Mouse (Mus musculus): ENCODE results near the gene Dgki. TPM values are rescaled to one million over a fixed set of nuclear protein-coding genes. Genes with fewer than 3 reads are reported as not detected.

Dgki gene
- total and polyA plus RNA-seq, 3 experiments = 4.4 to 8.7 (median 7.7) TPM

GRCm38 (mm10) chr6:37142991-37143866, 156.8 kb downstream of the Dgki start:
- no peak overlapping the region for H3K4me3 ChIP-seq (replicated peaks in 1 of 3; ENCODE audit: low read depth in 2 of 3, low read length in 2 of 3, poor library complexity in 1 of 3)
- H3K79me2 ChIP-seq (replicated peaks; ENCODE audit: control insufficient read depth, extremely low read depth, insufficient read depth, poor library complexity, severe bottlenecking) = no peaks in the 10 kb centered on the region
- H3K4me2 ChIP-seq (ENCODE audit: insufficient read depth, low read depth, poor library complexity, severe bottlenecking) = no peak overlapping the region; the same call in 1 of the 2 replicates
- DNase-seq (ENCODE audit: extremely low read depth) = no peak
- H3K27ac ChIP-seq (ENCODE audit: insufficient read depth, low read depth) = no peak overlapping the region
- no peak for TF ChIP-seq JUND (conservative IDR thresholded peaks at IDR 0.05; ENCODE audit: low read depth, low read length)
- TF ChIP-seq POLR2AphosphoS2 (IDR thresholded peaks at IDR 0.05; ENCODE audit: low read depth, low read length) = no peak
- no peak for TF ChIP-seq ZMIZ1 (IDR thresholded peaks at IDR 0.05; ENCODE audit: low read depth, low read length)
- no peak for TF ChIP-seq MEF2A (IDR thresholded peaks at IDR 0.05; ENCODE audit: borderline replicate concordance, low read depth, low read length)
- TF ChIP-seq MAFK (IDR thresholded peaks at IDR 0.05; ENCODE audit: insufficient replicate concordance, low read length) = no peak
- no peak for TF ChIP-seq POLR2A (IDR thresholded peaks at IDR 0.05; ENCODE audit: low read depth, low read length)
- TF ChIP-seq JUN (IDR thresholded peaks at IDR 0.05; ENCODE audit: insufficient read depth, low read depth, low read length) = no peak
- TF ChIP-seq IRF4 (IDR thresholded peaks at IDR 0.05; ENCODE audit: low read depth, low read length) = no peak
- no peak for TF ChIP-seq USF1 (IDR thresholded peaks at IDR 0.05; ENCODE audit: low read depth, low read length)
- no peak for TF ChIP-seq NELFE (IDR thresholded peaks at IDR 0.05; ENCODE audit: low read depth, low read length)
- TF ChIP-seq MAZ (IDR thresholded peaks at IDR 0.05; ENCODE audit: low read depth, low read length) = no peak
- no peak for TF ChIP-seq SIN3A (IDR thresholded peaks at IDR 0.05; ENCODE audit: low read length)
- TF ChIP-seq RAD21 (IDR thresholded peaks at IDR 0.05; ENCODE audit: low read depth, low read length) = no peak
- TF ChIP-seq CTCF (conservative IDR thresholded peaks at IDR 0.05 in 1 of 2, IDR thresholded peaks at IDR 0.05 in 1 of 2; ENCODE audit: low read depth in 2 of 2, low read length in 2 of 2) = no peak
- TF ChIP-seq ETS1 (conservative IDR thresholded peaks at IDR 0.05; ENCODE audit: low read depth, low read length) = no peak
- TF ChIP-seq EP300 (IDR thresholded peaks at IDR 0.05; ENCODE audit: low read length) = no peak
- TF ChIP-seq TCF12 (IDR thresholded peaks at IDR 0.05; ENCODE audit: low read depth, low read length) = no peak
- TF ChIP-seq CHD2 (IDR thresholded peaks at IDR 0.05; ENCODE audit: low read length) = no peak
- no peak for TF ChIP-seq MYC (IDR thresholded peaks at IDR 0.05; ENCODE audit: low read depth, low read length)
- peaks cover 0 to 20% of the 10 kb centered on the region in 2 experiments for H3K36me3 ChIP-seq (replicated peaks in 1 of 2; ENCODE audit: control insufficient read depth in 1 of 2, insufficient read depth in 1 of 2, low read length in 1 of 2)
- H3K9me3 ChIP-seq (replicated peaks; ENCODE audit: low read length) = no peaks in the 10 kb centered on the region
- no peaks in the 10 kb centered on the region for H3K27me3 ChIP-seq (replicated peaks)
- dilution Hi-C loops (cut with MboI; ENCODE audit: extremely low pct_ligation_motif_present, extremely low pct_unique_long_range_greater_than_20kb, low sequenced_read_pairs) (no loop called here), in situ Hi-C loops (cut with MboI; ENCODE audit: low pct_ligation_motif_present, low pct_unique_long_range_greater_than_20kb, low sequenced_read_pairs) (no loop called here)
- H3K9ac ChIP-seq (ENCODE audit: insufficient read depth, low read depth) = no peak overlapping the region
- H3K4me1 ChIP-seq (ENCODE audit: control insufficient read depth in 1 of 2, insufficient read depth in 2 of 2) = peaks cover 10 to 54% of the 10 kb centered on the region in 2 experiments

GRCm38 (mm10) chr6:37138816-37139215, 161.2 kb downstream of the Dgki start:
- Histone ChIP-seq H3K4me3 (replicated peaks in 1 of 3; ENCODE audit: low read depth in 2 of 3, low read length in 2 of 3, poor library complexity in 1 of 3) (no peak overlapping the region), H3K4me2 (ENCODE audit: insufficient read depth, low read depth, poor library complexity, severe bottlenecking) (no peak overlapping the region), H3K27me3 (replicated peaks) (no peaks in the 10 kb centered on the region), H3K27ac (ENCODE audit: insufficient read depth, low read depth) (no peak overlapping the region), H3K4me1 (ENCODE audit: control insufficient read depth in 1 of 2, insufficient read depth in 2 of 2) (peaks cover 0 to 10% of the 10 kb centered on the region in 2 experiments; a peak in 3 of 4 replicates), H3K36me3 (replicated peaks in 1 of 2; ENCODE audit: control insufficient read depth in 1 of 2, insufficient read depth in 1 of 2, low read length in 1 of 2) (peaks cover 0 to 24% of the 10 kb centered on the region in 2 experiments), H3K9me3 (replicated peaks; ENCODE audit: low read length) (no peaks in the 10 kb centered on the region), H3K79me2 (replicated peaks; ENCODE audit: control insufficient read depth, extremely low read depth, insufficient read depth, poor library complexity, severe bottlenecking) (no peaks in the 10 kb centered on the region), H3K9ac (ENCODE audit: insufficient read depth, low read depth) (no peak overlapping the region)
- no peak for DNase-seq (ENCODE audit: extremely low read depth)
- TF ChIP-seq POLR2A (IDR thresholded peaks at IDR 0.05; ENCODE audit: low read depth, low read length) (no peak), PAX5 (IDR thresholded peaks at IDR 0.05; ENCODE audit: low read length) (no peak), EP300 (IDR thresholded peaks at IDR 0.05; ENCODE audit: low read length) (no peak), HCFC1 (IDR thresholded peaks at IDR 0.05; ENCODE audit: low read depth, low read length) (no peak), ELF1 (IDR thresholded peaks at IDR 0.05; ENCODE audit: low read depth, low read length) (no peak)
- dilution Hi-C loops (cut with MboI; ENCODE audit: extremely low pct_ligation_motif_present, extremely low pct_unique_long_range_greater_than_20kb, low sequenced_read_pairs) (no loop called here), in situ Hi-C loops (cut with MboI; ENCODE audit: low pct_ligation_motif_present, low pct_unique_long_range_greater_than_20kb, low sequenced_read_pairs) (no loop called here)

Measured in CH12.LX (cell line).